Mouse (Mus musculus): ENCODE results near the gene Atg2a.

Atg2a gene

GRCm38 (mm10) chr19:6241274-6242107 is at the start of gene Atg2a:
TSS of gene Atg2a (plus strand) at chr19:6241668.
- ATAC-seq (ENCODE audit: insufficient number of reproducible peaks, low FRiP score, low TSS enrichment): peak; percentile 91

- ATAC-seq (ENCODE audit: insufficient number of reproducible peaks, low FRiP score, low TSS enrichment): no peak
Measured at GRCm38 (mm10) chr19:6204265-6204664, 37.2 kb upstream of the Atg2a start.

- no peak for ATAC-seq (ENCODE audit: insufficient number of reproducible peaks, low FRiP score, low TSS enrichment)
Measured at GRCm38 (mm10) chr19:6206716-6207115, 34.8 kb upstream of the Atg2a start.

GRCm38 (mm10) chr19:6216046-6216705 is 25.3 kb upstream of the Atg2a start:
- no peak for ATAC-seq (ENCODE audit: insufficient number of reproducible peaks, low FRiP score, low TSS enrichment)

GRCm38 (mm10) chr19:6218606-6219005 is 22.9 kb upstream of the Atg2a start:
- no peak for ATAC-seq (ENCODE audit: insufficient number of reproducible peaks, low FRiP score, low TSS enrichment)

GRCm38 (mm10) chr19:6226135-6226534 is 15.3 kb upstream of the Atg2a start, which contains the start of gene Gpha2:
TSS of gene Gpha2 (plus strand) at chr19:6226380.
- ATAC-seq (ENCODE audit: insufficient number of reproducible peaks, low FRiP score, low TSS enrichment): no peak

- ATAC-seq (ENCODE audit: insufficient number of reproducible peaks, low FRiP score, low TSS enrichment): no peak
Measured at GRCm38 (mm10) chr19:6226763-6227162, 14.7 kb upstream of the Atg2a start.

GRCm38 (mm10) chr19:6227864-6228263 is 13.6 kb upstream of the Atg2a start:
- no peak for ATAC-seq (ENCODE audit: insufficient number of reproducible peaks, low FRiP score, low TSS enrichment)

GRCm38 (mm10) chr19:6230411-6230810 is 11.1 kb upstream of the Atg2a start:
- no peak for ATAC-seq (ENCODE audit: insufficient number of reproducible peaks, low FRiP score, low TSS enrichment)

GRCm38 (mm10) chr19:6231036-6231435 is 10.4 kb upstream of the Atg2a start:
- ATAC-seq (ENCODE audit: insufficient number of reproducible peaks, low FRiP score, low TSS enrichment): no peak

GRCm38 (mm10) chr19:6233647-6234046 is 7.8 kb upstream of the Atg2a start:
- ATAC-seq (ENCODE audit: insufficient number of reproducible peaks, low FRiP score, low TSS enrichment): no peak

- no peak for ATAC-seq (ENCODE audit: insufficient number of reproducible peaks, low FRiP score, low TSS enrichment)
Measured at GRCm38 (mm10) chr19:6234337-6235083, 7.0 kb upstream of the Atg2a start.

GRCm38 (mm10) chr19:6235084-6236052 is 6.1 kb upstream of the Atg2a start, which contains the start of gene Ppp2r5b:
TSS of gene Ppp2r5b (minus strand) at chr19:6235872.
- peak; percentile 59; the same call in 1 of the 2 replicates for ATAC-seq (ENCODE audit: insufficient number of reproducible peaks, low FRiP score, low TSS enrichment)

GRCm38 (mm10) chr19:6236053-6236441 is 5.4 kb upstream of the Atg2a start:
- ATAC-seq (ENCODE audit: insufficient number of reproducible peaks, low FRiP score, low TSS enrichment): peak; percentile 87

GRCm38 (mm10) chr19:6236842-6237241 is 4.6 kb upstream of the Atg2a start:
- ATAC-seq (ENCODE audit: insufficient number of reproducible peaks, low FRiP score, low TSS enrichment): no peak

- ATAC-seq (ENCODE audit: insufficient number of reproducible peaks, low FRiP score, low TSS enrichment): no peak
Measured at GRCm38 (mm10) chr19:6238740-6239139, 2.7 kb upstream of the Atg2a start.

- no peak for ATAC-seq (ENCODE audit: insufficient number of reproducible peaks, low FRiP score, low TSS enrichment)
Measured at GRCm38 (mm10) chr19:6240136-6240535, 1.3 kb upstream of the Atg2a start.

GRCm38 (mm10) chr19:6240725-6241124 is 743 bp upstream of the Atg2a start:
- no peak for ATAC-seq (ENCODE audit: insufficient number of reproducible peaks, low FRiP score, low TSS enrichment)

- ATAC-seq (ENCODE audit: insufficient number of reproducible peaks, low FRiP score, low TSS enrichment): no peak
Measured at GRCm38 (mm10) chr19:6242281-6242680, 813 bp downstream of the Atg2a start.

- ATAC-seq (ENCODE audit: insufficient number of reproducible peaks, low FRiP score, low TSS enrichment): no peak
Measured at GRCm38 (mm10) chr19:6243226-6243625, 1.8 kb downstream of the Atg2a start.

Measured in cerebellum, adult (tissue).